Mouse (Mus musculus): ENCODE results near the gene Pln.

Gene Pln

DNA sequence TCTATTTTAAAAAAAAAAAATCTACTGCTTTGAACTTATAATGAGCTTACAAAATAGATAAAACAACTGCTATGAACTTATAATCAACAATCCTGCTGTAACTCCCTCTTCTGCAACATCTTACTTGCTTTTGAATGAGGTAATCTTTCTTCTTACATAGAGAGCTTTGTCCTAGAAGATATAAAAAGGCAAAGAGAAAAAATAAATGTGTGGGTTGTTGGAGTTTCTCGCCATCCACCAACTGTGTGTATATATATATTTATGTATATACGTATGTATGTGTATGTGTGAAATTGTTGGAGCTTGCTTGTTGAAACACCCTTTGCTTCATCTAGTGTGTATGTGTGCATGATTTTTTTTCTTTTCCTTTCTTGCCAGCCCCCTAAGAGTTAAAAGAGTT is 29.8 kb downstream of the Pln start:
- DNase-seq, result no peak

DNA sequence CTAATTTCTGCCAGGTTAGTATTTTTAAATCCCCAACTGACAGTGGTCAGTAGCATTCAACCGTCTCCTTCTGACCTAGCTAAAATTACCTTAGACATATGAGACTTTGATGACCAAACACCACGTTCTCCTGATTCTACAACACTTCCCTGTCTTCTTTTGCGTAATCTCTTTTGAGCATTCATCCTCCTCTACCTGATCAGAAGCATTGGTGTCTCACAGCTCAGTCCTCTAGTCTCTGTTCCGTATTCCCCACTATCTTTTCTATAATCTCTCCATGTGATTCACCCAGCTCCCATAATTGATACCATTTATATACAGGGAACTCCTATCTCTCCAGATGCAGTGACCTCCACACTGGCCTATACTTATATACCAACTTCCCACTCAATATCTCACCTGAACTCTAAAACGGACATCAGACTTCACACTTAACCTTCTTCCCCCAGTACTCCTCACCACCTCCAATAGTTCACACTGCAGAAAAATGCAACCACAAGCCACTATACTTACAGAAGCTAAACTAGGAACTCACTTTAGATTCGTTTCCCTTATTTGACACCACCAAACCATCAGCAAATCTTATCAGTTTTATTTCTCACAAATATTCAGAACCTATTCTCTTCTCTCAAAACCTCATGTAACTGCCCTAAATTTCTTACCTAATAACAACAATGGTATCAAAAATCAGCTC is 36.6 kb downstream of the Pln start:
- no peak for DNase-seq

DNA sequence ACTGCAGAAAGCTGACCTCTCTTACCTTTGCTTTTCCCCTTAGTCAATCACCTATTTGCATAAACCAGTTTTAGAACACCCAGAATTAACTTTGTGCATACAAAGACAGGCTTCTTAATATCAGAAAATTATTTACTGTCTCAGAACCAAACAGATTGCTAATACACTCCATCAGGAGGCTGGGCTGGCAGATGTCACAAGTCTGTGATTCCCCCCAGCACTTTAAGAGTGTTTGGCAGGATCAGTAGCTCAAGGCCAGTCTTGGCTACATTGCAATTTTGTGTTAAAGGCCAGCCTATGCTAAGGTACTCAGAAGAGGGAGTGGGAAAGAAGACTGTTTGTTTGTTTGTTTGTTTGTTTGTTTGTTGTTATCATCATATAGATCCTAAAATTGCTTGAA is 39.6 kb downstream of the Pln start:
- no peak for DNase-seq

DNA sequence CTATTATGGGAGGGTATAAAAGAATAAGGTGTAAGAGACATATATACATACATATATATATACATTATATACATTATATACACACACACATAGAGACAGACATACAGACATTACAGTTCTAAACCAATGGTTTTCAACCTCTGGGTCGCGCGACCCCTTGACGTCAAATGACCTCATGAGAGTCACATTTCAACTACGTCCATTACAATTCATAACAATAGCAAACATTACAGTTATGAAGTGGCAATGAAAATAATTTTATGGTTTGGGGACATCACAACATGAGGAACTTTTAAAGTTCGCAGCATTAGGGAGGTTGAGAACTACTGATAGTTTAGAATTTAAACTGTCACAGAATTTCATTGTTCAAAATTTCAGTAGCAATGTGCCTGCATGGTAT is 40.8 kb downstream of the Pln start:
- DNase-seq, result no peak

DNA sequence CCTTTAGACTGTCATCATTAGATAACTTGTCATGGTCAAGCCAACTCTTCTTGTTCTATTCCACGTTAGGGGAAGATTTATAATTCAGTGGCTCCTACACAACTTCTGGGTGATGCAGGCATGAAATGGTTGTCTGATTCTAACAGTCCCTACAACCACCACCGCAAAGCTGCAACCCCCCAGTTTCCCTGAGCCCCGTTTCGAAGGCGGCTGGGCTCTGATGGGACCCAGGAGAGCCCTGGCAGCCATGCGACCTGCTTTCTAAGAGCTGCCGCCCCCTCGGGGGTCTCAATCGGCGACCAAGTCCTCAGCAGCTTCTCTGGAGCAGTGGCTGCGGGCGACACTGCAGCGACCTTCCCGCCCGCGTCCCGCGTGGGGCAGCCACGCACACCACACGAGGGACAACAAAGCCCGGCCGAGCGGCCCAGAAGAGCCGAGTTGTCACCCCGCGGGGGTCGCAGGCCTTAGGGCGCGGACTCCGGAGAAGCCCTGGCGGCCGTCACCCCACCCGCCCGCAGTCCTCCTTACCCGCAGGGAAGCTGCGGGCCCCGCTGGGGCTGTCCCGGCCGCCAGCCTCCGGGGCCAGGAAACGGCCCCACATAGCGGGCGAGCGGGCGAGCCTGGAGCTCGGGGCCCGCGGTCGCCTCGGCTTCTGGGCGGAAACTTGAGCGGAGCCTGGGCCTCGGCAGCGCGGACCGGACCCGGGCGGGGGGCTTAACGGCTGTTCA is 41.7 kb downstream of the Pln start:
- no peak for DNase-seq

DNA sequence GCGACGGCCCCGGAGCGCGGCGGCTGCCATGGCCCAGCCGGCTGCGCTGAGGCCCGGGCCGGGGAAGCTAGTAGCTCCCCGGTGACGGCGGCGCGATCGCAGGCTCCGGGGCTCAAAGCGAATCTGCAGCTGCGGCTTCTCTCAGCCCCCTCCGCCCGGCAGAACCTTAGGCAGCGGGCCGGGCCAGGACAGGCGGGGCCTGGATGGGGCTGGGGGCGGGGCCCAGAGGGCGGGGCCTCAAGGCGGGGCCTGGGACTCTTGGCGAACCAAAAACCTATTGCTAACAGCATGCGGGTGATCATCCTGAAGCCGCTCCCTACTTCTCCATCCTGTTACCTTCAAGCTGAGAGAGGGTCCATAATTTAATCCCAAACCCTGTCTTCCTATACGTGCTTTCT is 42.2 kb downstream of the Pln start, which contains the start of gene Cep85l:
Gene Cep85l (minus strand): TSS at position 239 of the 398 bp plus-strand sequence.
- DNase-seq, result peak; percentile 85

DNA sequence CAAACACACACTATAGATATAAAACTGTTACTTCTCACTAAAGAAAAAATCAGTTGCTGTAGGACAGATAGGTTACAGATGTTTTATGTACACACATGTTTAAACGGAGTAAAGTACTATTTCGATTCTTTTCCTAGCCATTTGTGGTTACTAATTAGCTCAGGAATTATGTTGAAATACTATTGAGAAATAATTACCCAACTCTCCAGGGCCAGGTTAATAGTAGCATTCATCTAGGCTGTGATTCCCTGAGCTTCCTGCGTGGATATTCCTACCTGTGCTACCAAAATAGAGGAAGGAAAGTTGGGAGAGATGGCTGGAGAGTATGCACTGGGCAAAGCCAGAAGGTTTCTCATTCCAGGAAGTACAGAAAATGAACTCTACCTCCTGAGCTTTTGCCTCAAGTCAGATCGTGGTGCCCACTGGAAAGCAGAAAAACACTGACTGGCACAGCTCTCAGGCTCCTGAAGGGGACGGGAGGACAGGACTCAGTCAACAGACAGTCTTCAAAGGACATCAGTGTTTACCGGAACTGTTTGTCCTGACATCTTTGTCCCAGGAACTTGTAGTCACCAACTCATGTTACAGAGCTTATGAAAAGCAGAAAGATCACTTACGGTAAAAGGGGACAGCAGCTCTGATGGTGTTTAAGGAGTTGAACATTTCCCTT is 45.4 kb downstream of the Pln start:
- no peak for DNase-seq

DNA sequence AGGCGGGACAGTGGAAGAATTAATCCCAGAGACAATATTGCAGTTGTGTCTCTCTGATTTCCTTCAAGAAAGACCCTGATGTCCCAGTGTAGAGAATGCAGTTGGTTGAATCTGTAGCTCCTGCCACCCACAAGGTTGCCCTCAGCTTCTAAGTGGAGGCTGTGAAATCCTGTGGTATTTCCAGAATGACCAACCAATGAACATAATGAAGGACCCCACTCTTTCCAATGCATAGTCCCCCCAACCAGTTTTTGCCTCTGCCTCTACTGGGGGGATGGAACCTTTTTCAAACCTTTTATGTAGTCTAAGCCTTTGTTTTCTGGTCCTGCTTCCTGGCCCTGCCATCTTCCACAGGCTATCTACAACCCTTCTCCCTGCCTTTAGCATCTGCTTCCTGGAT is 47.4 kb downstream of the Pln start:
- DNase-seq, result no peak

DNA sequence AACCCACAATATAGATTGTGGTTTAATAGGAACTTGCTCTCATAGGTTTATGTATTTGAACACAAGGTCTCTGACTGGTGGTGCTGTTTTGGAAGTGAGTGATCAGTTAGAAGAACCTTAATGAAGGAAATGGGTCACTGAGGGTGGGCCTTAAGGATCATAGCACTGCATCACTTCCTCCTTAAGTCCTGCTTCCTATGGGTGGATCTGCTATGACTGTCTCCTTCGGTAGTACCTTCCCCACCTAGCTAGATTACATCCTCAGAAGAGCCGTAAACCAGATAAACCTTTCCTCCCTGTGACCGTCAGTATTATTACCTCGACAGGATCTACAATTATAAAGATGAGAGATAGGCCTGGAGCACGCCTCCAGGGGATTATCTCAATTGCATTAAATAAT is 48.0 kb downstream of the Pln start:
- DNase-seq, result no peak

DNA sequence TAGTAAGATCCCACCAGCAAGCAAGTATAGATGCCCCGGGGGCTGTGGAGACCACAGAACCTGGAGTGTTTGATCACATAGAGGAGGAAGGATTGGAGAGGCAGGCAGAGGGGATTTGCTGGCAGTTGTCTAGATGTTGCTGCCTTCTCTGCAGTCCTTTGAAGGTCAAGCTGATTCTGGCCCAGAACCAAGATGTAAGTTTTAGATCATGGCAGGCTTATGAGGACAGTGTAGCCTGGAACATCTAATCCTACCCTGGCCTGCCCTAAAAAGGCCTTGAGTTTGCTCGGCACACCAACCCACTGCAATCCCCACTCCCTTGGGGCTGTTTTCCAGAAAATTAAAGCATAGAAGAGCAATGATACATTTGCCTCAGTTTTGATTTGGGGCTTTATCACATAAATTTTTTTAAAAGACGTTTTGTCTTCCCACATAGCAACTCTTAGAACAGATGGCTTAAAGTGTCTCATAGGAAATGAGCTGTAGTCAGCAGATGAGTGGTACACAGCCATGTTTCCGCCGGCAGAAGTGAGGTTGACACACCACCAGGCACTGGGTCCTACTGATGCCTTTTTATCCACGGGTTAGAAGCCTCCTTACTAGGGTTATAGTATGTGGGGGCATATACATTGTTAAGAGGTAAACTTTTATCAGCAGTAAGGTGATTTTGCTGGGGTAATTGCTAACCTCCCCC is 50.9 kb downstream of the Pln start:
- DNase-seq, result no peak

DNA sequence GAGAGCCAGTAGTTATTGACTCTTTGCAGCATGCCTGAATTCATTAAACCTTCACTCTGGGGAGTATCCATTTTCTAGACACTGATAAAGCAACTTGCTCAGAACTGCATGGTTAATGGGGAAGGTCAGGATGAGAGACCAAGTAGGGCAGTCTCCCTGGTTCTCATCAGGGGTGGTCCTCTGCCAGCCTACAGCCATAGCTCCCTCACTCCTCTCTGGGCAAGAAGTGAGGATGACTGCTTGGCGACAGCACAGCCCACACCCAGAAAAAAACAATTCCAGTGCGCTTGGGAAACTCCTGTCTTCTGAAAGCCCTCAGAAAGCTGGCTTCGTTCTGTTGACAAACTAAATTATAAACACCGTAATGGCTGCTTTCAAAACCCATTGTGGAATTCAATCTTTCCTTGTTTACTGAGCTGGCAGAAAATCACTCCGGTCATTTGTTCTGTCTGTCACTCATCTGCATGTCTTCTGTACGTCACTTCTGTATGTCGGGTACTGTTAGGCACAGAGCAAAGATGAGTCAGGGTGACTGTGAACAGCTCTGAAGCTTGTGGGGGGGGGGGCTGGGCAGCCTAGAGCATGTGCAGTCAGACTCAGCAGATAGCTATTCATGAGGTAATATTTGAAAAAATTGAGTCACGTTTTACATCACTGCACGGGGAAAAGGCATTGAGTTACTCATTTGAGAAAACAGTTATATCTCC is 57.6 kb downstream of the Pln start:
- no peak for DNase-seq

Measured in thymus, postnatal 25 days (tissue).